Mouse (Mus musculus) hindbrain, embryonic 13.5 days (tissue): ENCODE results near the gene Agmo. TPM values are rescaled to one million over a fixed set of nuclear protein-coding genes. Genes with fewer than 3 reads are reported as not detected.

Experiments
- ATAC-seq: fragments of 200-750 bp; cut with Nextera tagmentation; 2 replicates; pipeline ENCODE4 v1.8.0; 2017; ENCODE audit warnings: moderate TSS enrichment; ENCODE audit not compliant: low FRiP score
- H3K27ac ChIP-seq: fragments of 300-500 bp; sonication (generic); 2 replicates; pipeline ENCODE4 v1.5.1; 2015; ENCODE audit warnings: inconsistent platforms, mild to moderate bottlenecking, moderate library complexity
- H3K27me3 ChIP-seq: fragments of 300-500 bp; sonication (generic); 2 replicates; pipeline ENCODE4 v1.6.1; 2015; ENCODE audit warnings: mild to moderate bottlenecking, inconsistent platforms
- H3K36me3 ChIP-seq: fragments of 300-500 bp; sonication (generic); 2 replicates; pipeline ENCODE4 v1.6.1; 2015; ENCODE audit warnings: mild to moderate bottlenecking, inconsistent platforms
- H3K4me1 ChIP-seq: fragments of 300-500 bp; sonication (generic); replicated peaks from 2 replicates; pipeline ENCODE4 v1.6.1; 2015; ENCODE audit warnings: inconsistent platforms
- H3K4me2 ChIP-seq: fragments of 300-500 bp; sonication (generic); 2 replicates; pipeline ENCODE4 v1.6.1; 2015; ENCODE audit warnings: inconsistent platforms, mild to moderate bottlenecking, moderate library complexity
- H3K4me3 ChIP-seq: fragments of 300-500 bp; sonication (generic); 2 replicates; pipeline ENCODE4 v1.5.1; 2015; ENCODE audit warnings: mild to moderate bottlenecking, inconsistent platforms
- H3K9ac ChIP-seq: fragments of 300-500 bp; sonication (generic); 2 replicates; pipeline ENCODE4 v1.6.1; 2015; ENCODE audit warnings: mild to moderate bottlenecking, inconsistent platforms
- H3K9me3 ChIP-seq: fragments of 300-500 bp; sonication (generic); 2 replicates; pipeline ENCODE4 v1.6.1; 2016; ENCODE audit warnings: inconsistent platforms
- WGBS: fragments of 180-500 bp; shearing (Covaris S2); methylation state at CpG from one replicate; pipeline ENCODE4 v1.1.7; 2015; 5-methylcytosine and 5-hydroxymethylcytosine counted together
- polyA plus RNA-seq: library from polyadenylated mRNA; unstranded; fragments of >200 nt; fragmentation: Nextera tagmentation; extraction: Ambion mirVana; gene quantifications from 2 replicates; pipeline ENCODE4 v1.2.1, GENCODE M21; 2015

The Agmo gene
- polyA plus RNA-seq, 1 experiment from 2014 or later, result 0.90 TPM

DNA sequence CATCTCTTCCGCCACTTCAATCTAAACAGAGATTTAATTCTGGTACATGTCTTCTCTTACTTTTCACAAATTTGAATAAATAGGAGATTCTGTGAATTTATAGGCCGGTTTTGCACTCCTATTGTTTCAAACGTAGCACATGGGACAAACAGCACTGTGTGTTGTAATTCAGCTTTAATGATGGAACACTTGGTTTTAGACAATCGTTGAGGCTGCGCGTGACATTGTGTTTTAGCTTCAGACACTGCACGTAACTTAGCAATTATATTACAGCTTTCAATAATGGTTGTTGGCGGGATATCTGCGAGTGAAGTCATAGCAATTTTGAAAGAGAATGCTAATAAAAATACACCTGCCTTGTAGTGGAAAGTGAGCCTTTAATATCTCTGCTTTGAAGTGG is 203.8 kb downstream of the Agmo start:
- no peak overlapping the region for H3K27ac ChIP-seq
- no peak for ATAC-seq
- WGBS, result 77% methylated on average over 9 of the region's 9 CpGs
- no peak overlapping the region for H3K4me3 ChIP-seq
- H3K4me2 ChIP-seq, result no peak overlapping the region
- H3K27me3 ChIP-seq, result no peaks in the 10 kb centered on the region
- H3K4me1 ChIP-seq, result no peaks in the 10 kb centered on the region; the same call in 1 of the 2 replicates
- no peaks in the 10 kb centered on the region for H3K36me3 ChIP-seq
- H3K9ac ChIP-seq, result no peak overlapping the region
- H3K9me3 ChIP-seq, result no peaks in the 10 kb centered on the region

DNA sequence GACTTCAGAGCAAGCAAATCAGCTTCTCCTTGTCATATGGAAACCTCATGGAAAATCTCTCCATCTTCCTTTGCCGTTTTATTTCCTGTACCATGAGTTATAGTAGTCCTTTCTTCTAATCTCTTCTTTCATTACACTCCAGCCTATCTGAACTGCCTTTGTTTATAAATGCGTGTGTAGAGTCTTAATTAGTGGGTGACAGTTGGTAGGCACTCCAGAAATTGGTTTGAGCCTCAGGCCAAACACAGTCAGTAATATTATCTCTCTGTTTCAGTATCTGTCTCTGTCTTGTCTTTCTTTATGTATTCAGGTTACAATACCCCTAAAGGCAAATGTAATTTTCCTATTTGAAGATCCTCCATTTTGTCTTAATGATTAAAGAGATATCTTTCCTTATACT is 208.2 kb downstream of the Agmo start:
- Histone ChIP-seq H3K9ac (no peak overlapping the region), H3K27me3 (no peaks in the 10 kb centered on the region), H3K4me3 (no peak overlapping the region), H3K4me2 (no peak overlapping the region), H3K27ac (no peak overlapping the region), H3K9me3 (no peaks in the 10 kb centered on the region), H3K4me1 (no peaks in the 10 kb centered on the region; the same call in 1 of the 2 replicates), H3K36me3 (no peaks in the 10 kb centered on the region)
- no peak for ATAC-seq
- 45% methylated on average over 2 of the region's 2 CpGs for WGBS

DNA sequence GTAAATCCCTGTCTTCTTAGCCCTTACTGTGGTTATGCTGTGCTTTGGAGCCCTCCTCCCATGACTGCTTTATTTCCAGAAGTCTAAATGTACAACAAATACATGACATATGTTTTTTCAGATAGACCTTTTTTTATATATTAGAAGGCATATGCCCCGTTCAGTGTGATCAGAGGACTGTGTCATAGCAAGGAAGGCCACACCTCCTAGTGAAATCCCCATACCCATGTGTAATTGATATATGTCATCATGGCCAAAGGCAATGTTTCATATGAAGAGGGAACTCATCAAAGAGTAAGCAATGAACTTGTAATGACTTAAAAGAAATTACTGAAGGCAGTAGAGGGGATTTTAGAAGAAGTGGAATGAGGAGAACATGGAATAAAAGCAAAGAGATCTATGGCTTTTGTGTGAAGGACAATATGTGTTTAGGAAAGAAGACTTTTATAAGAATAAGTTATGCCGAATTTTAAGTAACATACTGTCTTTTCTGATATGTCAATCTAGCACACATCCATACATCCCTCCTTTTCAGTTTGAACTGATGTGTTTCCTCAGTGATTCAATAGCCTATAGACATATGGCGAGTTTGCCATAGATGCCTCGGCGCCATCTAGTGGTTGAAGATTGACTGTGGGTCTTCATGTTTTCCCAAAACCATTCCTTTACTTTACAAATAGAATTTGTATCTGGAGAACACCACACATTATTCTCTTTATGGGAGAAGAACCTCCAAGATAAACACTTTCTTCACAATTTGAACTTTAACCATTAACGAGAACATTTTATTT is 209.1 kb downstream of the Agmo start:
- WGBS, result 15% methylated on average over 6 of the region's 6 CpGs
- no peaks in the 10 kb centered on the region; the same call in 1 of the 2 replicates for H3K4me1 ChIP-seq

DNA sequence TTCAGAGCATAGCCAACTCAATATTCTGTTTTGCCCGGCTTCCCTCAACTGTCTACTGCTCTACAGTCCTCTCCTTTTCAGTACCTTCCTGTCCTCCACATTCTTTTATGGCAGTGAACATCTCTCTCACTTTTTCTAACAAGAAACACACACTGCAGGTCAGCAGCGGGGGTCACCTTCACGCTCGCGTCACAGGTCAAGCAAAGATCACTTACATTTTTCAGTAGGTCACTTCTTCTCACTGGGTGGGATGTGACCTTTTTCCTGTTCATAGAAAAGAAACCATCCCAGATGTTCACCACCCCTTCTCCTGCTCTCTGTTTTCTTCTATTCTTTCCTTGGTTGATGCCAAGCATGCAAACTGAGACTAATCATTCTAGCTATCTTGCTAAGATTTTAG is 230.2 kb downstream of the Agmo start:
- Histone ChIP-seq H3K36me3 (no peaks in the 10 kb centered on the region), H3K9ac (no peak overlapping the region), H3K27me3 (no peaks in the 10 kb centered on the region), H3K4me3 (no peak overlapping the region), H3K27ac (no peak overlapping the region), H3K9me3 (no peaks in the 10 kb centered on the region), H3K4me2 (no peak overlapping the region), H3K4me1 (no peaks in the 10 kb centered on the region)
- WGBS, result 61% methylated on average over 5 of the region's 5 CpGs
- ATAC-seq, result no peak

More for the DNA sequence above, 209.1 kb downstream of the Agmo start:
- 0 out of 2 replicates have a peak, but pooled peaks have one; percentile 39 for ATAC-seq
- H3K36me3 ChIP-seq, result no peaks in the 10 kb centered on the region
- no peak overlapping the region for H3K4me3 ChIP-seq
- no peak overlapping the region for H3K9ac ChIP-seq
- no peaks in the 10 kb centered on the region for H3K9me3 ChIP-seq
- no peak overlapping the region for H3K27ac ChIP-seq
- H3K4me2 ChIP-seq, result no peak overlapping the region
- no peaks in the 10 kb centered on the region for H3K27me3 ChIP-seq

DNA sequence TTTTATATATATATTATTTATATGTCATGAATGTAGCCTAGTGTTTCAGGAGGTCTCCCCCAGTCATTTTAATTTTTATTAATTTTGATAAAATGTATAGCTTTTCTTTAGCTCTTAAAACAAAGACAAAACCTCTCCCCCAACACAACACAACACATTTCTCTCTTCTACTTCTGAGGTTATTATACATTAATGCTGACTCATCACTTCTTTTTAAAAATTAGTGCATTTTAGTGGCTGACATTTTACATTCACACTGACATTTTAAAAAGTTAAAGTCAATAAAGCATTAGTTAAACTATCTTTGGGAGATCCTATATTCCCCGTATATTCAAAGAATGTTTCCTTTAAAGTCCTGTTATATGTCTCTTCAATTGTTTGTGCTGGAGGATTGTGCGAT is 235.4 kb downstream of the Agmo start:
- no peaks in the 10 kb centered on the region for H3K27me3 ChIP-seq
- no peak overlapping the region for H3K4me2 ChIP-seq
- 96% methylated on average over 2 of the region's 2 CpGs for WGBS
- no peaks in the 10 kb centered on the region for H3K9me3 ChIP-seq
- no peak overlapping the region for H3K4me3 ChIP-seq
- H3K9ac ChIP-seq, result no peak overlapping the region
- H3K27ac ChIP-seq, result no peak overlapping the region
- no peaks in the 10 kb centered on the region for H3K36me3 ChIP-seq
- no peak for ATAC-seq
- H3K4me1 ChIP-seq, result no peaks in the 10 kb centered on the region

DNA sequence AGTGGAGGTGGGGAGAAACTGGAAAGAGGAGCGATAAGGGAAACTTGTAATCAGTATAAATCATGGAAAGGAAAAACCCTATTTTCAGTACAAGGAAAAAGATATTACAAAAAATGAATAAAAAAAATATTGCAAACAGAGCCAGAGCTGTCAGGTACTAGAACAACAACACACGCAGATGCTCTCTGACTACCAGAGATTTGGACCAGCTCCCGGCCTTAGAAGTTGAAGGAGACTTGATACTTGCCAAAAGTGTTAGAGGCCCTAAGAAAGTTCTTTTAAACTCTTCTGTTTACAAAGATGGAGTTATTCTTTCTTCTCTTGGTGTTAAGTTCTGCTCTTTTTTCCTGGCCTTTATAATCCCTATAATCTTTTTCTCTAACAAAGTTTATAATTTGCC is 246.6 kb downstream of the Agmo start:
- Histone ChIP-seq H3K36me3 (no peaks in the 10 kb centered on the region), H3K4me3 (no peak overlapping the region), H3K9me3 (no peaks in the 10 kb centered on the region), H3K4me1 (no peaks in the 10 kb centered on the region), H3K27ac (no peak overlapping the region), H3K27me3 (no peaks in the 10 kb centered on the region), H3K4me2 (no peak overlapping the region), H3K9ac (no peak overlapping the region)
- WGBS, result 89% methylated on average over 3 of the region's 3 CpGs
- no peak for ATAC-seq

DNA sequence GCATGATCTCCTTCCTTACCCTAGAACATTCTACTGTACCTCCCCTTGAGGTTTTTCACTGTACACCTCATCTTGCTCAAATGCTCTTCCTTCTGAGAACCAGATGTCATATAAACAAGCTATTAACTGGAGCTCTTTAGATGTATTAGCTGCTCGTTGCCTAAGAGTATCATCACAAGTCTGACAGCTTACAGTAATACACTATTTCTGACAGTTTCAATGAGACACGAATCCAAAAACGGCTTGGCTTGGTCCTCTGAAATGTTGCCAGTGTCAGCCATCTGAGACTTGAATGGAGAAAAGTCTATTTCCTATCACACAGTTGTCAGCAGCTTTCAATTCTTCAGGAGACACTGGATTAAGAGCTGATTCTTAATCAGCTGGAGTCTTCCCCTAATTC is 257.4 kb downstream of the Agmo start:
- no peak overlapping the region for H3K4me3 ChIP-seq
- no peak overlapping the region for H3K9ac ChIP-seq
- no peak overlapping the region for H3K27ac ChIP-seq
- H3K9me3 ChIP-seq, result no peaks in the 10 kb centered on the region
- H3K27me3 ChIP-seq, result no peaks in the 10 kb centered on the region
- no peak overlapping the region for H3K4me2 ChIP-seq
- H3K4me1 ChIP-seq, result no peaks in the 10 kb centered on the region
- 86% methylated on average over 3 of the region's 3 CpGs for WGBS
- ATAC-seq, result no peak
- H3K36me3 ChIP-seq, result no peaks in the 10 kb centered on the region

DNA sequence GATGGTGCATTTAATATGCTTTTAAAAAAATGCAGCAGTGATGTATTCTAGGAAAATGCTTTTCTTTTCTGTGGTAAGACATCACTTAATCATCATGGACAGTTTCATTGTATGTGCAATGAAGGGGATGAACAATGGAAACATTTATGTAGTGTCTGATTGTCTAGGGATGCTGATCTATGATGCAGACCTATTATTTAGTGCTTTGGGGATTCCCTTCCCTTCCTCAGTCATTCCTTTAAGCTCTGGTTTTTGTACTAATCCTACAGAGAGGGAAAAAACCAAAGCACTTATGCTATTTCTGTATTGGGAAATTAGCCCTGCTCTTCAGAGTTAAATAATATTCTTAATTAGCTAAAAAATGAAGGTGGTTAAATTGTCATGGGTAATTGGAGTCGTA is 266.0 kb downstream of the Agmo start:
- Histone ChIP-seq H3K9me3 (no peaks in the 10 kb centered on the region), H3K27ac (no peak overlapping the region), H3K4me1 (no peaks in the 10 kb centered on the region), H3K9ac (no peak overlapping the region), H3K4me3 (no peak overlapping the region), H3K27me3 (no peaks in the 10 kb centered on the region), H3K4me2 (no peak overlapping the region), H3K36me3 (no peaks in the 10 kb centered on the region)
- no peak for ATAC-seq
- 74% methylated on average over 1 of the region's 1 CpGs for WGBS

DNA sequence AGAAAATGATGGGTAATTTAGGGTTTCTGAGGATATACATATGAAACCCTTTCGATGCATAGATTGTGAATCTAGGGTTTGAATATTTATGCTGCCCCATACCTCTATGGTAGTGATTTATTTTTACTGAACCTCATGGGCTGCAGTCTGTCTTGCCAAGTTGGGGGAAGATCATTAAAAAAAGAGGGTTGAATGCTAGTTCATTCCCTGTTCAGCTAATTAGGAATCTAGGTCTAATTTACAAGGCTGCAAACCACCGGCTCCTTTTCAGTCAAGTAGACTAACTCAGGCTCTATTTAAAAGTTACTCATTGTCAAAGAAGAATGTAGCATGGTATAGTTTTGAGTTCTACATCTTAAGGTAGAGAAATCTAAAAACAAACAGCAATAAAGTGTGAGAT is 266.4 kb downstream of the Agmo start:
- no peak for ATAC-seq
- H3K4me2 ChIP-seq, result no peak overlapping the region
- no peaks in the 10 kb centered on the region for H3K27me3 ChIP-seq
- WGBS, result 72% methylated on average over 2 of the region's 2 CpGs
- no peaks in the 10 kb centered on the region for H3K4me1 ChIP-seq
- no peaks in the 10 kb centered on the region for H3K36me3 ChIP-seq
- H3K9ac ChIP-seq, result no peak overlapping the region
- no peaks in the 10 kb centered on the region for H3K9me3 ChIP-seq
- no peak overlapping the region for H3K4me3 ChIP-seq
- no peak overlapping the region for H3K27ac ChIP-seq

DNA sequence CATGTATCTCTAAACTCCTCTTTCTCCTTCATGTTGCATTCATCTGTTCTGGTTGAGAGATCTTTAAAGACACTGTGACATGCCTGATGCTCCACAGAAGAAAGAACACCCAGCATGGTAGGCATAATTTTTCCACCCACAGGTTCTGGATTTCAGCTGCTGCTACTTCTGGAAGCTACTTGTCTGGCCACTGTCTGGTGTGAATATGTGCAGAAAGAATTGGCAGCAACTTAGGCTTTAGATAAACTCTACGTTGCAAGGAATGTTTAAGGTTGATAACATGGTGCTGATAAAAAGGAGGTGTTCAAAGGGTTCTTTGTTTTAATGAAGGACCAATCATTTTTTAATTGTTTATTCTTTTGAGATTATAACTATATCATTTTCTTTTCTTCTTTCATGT is 280.3 kb downstream of the Agmo start:
- Histone ChIP-seq H3K9ac (no peak overlapping the region), H3K27me3 (no peaks in the 10 kb centered on the region)
- WGBS, result 76% methylated on average over 1 of the region's 1 CpGs

DNA sequence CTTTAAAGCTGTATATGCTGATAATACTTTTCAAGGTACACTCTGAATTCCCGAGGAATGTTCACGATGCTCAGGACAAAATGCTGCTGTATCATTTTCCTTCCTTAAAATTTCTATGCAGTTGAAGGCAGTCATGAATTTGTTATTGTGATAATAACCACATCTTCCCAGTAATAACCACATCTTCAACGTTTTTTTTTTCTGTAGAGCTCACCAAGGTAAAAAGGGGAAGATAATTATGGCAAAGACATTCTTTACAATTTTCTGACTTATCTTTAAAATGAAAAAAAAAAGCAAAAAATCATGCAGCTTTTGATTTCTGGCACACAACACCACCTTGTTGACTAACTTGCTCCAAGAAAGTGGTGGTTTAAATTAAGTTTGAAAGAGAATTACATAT is 283.2 kb downstream of the Agmo start:
- WGBS, result 78% methylated on average over 3 of the region's 3 CpGs

More for the DNA sequence above, 280.3 kb downstream of the Agmo start:
- Histone ChIP-seq H3K27ac (no peak overlapping the region), H3K4me1 (no peaks in the 10 kb centered on the region), H3K4me2 (no peak overlapping the region), H3K9me3 (peaks cover 4% of the 10 kb centered on the region; the same call in 1 of the 2 replicates), H3K4me3 (no peak overlapping the region), H3K36me3 (no peaks in the 10 kb centered on the region)
- no peak for ATAC-seq

DNA sequence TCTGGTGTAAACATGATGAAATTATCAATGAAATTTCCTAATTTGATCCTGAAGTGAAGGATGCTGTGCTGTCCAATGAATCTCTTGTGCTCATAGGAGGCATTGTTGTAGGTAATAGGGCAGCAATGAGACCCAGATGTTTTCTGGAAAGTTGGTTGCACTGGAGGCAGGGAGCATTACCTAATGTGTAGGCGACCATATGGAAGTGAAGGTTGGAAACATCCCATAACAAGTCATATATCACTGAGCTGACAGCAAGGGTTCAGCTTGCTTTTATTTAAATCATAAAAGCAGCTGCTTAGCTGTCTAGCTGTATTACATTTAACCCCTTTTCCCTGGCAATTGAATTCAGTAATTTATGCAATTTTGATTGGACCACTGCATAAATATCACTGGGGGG is 299.6 kb downstream of the Agmo start:
- Histone ChIP-seq H3K36me3 (no peaks in the 10 kb centered on the region), H3K27ac (no peak overlapping the region), H3K9ac (no peak overlapping the region), H3K4me1 (no peaks in the 10 kb centered on the region), H3K9me3 (no peaks in the 10 kb centered on the region), H3K4me3 (no peak overlapping the region), H3K4me2 (no peak overlapping the region), H3K27me3 (no peaks in the 10 kb centered on the region)
- 0 out of 2 replicates have a peak, but pooled peaks have one; percentile 57 for ATAC-seq
- WGBS, result 42% methylated on average over 1 of the region's 1 CpGs

More for the DNA sequence above, 283.2 kb downstream of the Agmo start:
- Histone ChIP-seq H3K9ac (no peak overlapping the region), H3K36me3 (no peaks in the 10 kb centered on the region), H3K4me2 (no peak overlapping the region), H3K9me3 (peaks cover 4% of the 10 kb centered on the region; the same call in 1 of the 2 replicates), H3K27ac (no peak overlapping the region), H3K4me1 (no peaks in the 10 kb centered on the region), H3K4me3 (no peak overlapping the region), H3K27me3 (no peaks in the 10 kb centered on the region)
- ATAC-seq, result no peak

DNA sequence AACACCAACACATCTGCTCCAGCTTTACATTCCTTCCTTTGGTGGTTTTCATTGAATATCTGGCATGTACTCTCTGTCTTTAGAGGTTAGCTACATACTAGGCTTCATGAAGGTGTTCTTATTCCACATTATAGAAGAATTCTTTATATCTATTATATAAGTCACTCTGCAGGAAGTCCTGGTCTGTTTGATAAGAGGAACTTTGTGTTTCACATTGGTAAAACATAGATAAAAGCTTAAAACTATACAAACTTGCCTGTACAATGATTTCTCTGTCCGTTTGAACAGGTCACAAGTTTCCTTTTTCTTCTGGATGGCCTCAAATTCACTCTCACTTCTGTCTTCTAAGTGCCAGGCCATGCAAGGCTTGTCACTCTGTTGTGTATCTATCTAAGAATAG is 316.8 kb downstream of the Agmo start:
- Histone ChIP-seq H3K4me2 (no peak overlapping the region), H3K27me3 (no peaks in the 10 kb centered on the region), H3K4me3 (no peak overlapping the region), H3K9me3 (no peaks in the 10 kb centered on the region), H3K27ac (no peak overlapping the region), H3K9ac (no peak overlapping the region), H3K36me3 (no peaks in the 10 kb centered on the region), H3K4me1 (no peaks in the 10 kb centered on the region)
- 72% methylated on average over 1 of the region's 1 CpGs for WGBS
- ATAC-seq, result no peak
